Mouse (Mus musculus) liver (tissue): ENCODE measurements at regions not wholly inside any gene's neighbourhood (a gene's known extent, or its start where the extent isn't known, plus 50 kb on each side); places are given as distances from the start of the nearest gene placed in this dataset.
A peak's percentile ranks its signal among the peaks of the same experiment; 100 is the strongest.

Experiments
- DNase-seq: peaks from one replicate; pipeline ENCODE4 v3.0.0-alpha.2; 2020; ENCODE audit warnings: mixed read lengths

DNA sequence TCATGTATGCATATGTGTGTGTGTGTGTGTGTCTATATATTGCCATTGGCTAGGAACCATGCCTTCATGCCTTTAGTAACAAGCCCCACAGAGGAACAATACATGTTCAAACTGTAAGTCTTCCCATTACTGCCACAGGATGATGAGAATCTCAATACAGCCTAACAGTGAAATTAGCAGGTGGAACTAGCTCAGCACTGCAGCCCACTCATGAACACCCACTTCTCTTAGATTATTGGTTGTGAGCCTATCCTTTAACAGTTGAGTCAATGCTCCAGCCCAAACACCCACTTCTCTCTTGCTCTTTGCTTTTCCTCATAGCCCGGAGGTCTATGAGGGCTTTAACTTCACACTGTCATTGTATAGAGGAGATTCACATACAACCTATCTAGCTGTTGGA, 287.5 kb upstream of the Plxna2 start:
- DNase-seq = no peak

DNA sequence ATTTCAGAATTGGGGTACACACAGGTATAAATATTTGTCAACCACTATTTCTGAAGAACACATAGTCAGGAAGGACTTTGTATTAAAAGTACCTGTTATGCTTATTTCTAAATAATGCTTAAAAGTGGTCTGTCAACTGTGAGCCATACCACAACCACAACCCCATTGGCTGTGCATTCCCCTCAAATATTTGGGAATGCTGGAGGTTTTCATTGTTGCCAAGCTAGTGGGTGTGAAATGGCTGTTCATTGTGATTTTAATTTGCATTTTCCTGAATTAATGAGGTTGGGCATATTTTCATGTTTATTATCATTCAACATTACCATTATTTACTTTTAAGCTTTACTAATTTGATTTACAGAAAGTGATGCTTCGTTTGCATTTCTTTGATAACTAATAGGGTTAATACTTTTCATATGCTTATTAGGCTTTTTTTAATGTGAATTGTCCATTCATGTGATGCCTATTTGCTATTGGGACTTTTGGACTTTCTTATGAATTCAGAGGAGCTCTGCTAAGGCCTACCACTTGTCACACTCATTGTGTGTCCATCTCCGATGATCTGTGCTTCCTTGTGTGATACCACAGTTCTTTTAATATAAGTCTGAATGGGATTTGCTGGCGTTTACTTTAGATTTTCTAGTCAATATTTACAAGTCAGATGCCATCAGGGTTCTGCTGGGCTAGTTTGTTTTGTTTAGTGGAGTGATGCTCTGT, 297.5 kb upstream of the Plxna2 start:
- no peak for DNase-seq

GRCm38 (mm10) chr1:194318351-194318750, 299.7 kb upstream of the Plxna2 start:
- DNase-seq = no peak

DNA sequence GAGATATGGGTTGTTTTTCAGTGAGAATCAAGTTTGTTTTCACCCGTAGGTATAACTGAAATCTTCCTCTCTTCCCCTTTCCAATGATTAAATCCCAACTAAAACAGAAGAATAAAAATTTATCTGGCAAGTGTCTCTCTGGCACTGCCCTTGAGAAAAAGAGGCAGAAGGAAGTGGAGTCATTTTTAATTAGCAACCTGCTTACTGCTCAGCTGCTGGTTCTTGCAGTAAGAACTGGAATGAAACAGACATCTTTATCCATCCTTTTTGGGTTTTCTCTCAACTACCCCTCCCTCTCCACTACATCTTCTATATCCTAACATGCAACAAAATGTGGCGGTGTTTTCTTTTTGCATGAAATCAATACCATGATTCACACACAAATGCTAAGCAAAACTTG, 302.4 kb upstream of the Plxna2 start:
- DNase-seq = no peak

DNA sequence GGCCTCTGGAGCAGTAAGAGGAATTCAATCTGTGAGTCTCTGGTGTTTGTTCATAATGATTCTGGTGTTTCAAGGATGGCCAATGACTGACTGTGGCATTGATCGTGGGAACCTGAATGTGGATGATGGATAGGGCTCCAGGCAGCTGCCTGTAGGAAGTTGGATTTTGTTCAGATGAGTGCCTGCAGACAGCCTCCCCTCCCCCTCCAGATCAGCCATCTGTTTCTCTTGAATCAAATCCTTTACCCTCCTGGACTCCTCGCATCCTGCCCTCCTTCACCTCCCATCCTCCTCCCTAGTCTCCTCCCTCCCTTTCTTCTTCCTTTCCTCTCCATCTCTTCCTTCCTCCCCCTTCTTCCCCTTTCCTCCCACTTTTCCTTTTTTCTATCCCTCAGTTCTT, 307.6 kb upstream of the Plxna2 start:
- DNase-seq = peak; percentile 15

DNA sequence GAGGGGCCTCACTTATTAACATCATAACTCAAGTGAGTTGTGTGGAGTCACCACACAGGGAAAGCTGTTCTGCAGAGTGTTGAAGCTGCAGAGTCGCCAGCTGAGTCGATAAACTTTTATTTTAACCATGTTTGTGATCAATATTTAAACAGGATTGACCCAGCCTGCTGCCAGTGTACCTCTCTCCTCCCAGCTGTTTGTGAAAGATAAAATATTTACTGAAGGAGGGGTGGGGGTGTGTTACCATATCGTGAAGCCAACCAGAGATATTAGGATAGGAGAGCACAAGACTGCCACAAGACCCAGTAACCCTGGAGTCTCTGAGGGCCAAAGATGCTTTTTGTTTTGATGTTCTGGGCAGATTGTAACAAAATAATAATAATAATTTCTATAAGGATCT, 309.4 kb upstream of the Plxna2 start:
- DNase-seq = peak; percentile 13

DNA sequence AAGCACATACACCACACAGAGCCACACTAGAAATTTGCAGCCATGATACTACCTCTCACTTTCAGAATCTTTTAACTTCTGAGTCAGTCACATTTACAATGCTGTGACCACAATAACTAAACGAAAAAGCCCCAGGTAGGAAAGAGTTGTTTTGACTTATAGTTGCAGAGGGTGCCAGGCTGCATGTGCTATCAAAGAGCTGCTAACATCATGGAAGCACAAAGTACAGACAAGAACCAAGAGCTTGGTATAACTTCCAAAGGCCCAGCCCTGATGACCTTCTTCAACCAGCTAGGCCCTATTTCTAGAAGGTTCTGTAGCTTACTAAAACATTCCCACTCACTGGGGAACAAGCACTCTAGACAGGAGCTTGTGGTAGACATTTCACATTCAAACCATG, 314.1 kb upstream of the Plxna2 start:
- no peak for DNase-seq

DNA sequence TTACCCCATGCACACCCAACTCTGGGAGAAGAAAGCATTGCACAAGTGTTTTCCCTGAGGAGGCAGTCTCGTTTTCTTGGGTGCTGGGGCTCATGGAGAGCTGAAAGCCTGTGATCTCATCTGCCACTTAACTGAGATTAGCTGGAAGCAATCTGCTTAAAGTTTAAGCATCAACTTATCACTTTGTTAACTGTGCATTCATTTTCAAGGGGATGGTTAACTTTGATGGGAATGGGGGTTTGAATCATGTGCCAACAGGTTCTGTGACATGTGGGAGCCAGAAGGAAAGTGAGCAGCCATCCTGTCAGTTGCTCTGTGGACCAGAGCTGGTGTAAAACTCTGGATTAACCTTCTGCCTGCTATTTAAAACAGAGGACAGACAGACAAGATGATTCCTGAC, 315.2 kb upstream of the Plxna2 start:
- no peak for DNase-seq

DNA sequence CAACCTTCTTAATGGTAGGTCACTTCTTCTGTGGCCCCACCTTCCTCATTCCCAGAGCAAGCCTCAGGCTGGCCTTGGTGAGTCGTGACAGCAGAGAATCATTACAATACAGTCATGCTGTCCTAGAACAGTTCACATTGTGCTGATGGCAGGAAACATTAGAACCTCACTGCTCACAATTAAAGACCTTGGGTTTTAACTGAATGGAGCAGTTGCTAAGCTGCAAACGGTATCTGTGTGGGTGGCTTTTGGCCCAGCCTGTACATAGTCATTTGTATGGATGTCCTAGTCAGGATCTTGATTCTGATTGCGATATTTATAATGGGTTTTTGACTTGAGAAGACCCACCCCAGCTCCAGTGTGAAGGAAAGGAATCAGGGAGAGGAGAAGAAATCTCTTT, 336.1 kb upstream of the Plxna2 start:
- DNase-seq = no peak

- DNase-seq = no peak
Observed at GRCm38 (mm10) chr1:194268028-194268427, 350.0 kb upstream of the Plxna2 start.

DNA sequence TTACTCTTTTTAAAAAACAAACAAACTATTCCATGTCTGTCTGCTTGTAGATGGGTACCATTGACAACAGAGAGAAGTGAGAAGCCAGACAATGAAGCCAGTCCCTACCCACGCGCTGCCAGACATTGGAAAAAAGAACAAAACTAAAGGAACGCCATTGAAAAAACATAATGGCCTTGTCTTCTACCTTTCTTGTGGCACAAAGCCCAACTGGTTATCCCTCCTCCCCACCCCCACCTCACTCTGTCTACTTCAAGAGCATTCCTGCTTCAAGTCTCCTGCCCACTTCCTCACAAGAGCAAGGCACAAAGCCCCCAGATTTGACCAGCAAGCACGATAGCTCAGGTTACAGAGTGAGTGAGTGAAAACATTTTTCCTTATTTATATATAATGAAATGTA, 355.6 kb upstream of the Plxna2 start:
- DNase-seq = no peak

DNA sequence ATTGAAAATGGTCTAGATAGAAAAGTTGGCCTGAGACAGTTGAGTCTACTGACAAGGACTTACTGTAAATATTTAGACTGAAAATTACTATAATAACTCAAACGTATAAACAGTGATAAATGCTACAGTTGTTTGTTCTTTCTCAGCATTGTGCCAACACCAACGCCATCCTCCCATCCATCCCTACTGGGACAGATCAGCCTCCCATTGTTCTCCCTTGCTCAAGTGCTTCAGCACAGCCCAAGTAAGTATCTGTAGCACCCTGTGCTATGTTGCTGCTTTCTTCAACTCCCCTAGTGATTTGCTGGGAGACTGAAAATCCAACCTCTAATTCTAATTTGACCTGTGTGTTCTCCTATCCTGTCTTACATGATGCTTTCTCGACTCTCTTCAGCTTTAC, 358.1 kb upstream of the Plxna2 start:
- no peak for DNase-seq

- no peak for DNase-seq
Observed at GRCm38 (mm10) chr1:194244776-194245366, 373.1 kb upstream of the Plxna2 start.

DNA sequence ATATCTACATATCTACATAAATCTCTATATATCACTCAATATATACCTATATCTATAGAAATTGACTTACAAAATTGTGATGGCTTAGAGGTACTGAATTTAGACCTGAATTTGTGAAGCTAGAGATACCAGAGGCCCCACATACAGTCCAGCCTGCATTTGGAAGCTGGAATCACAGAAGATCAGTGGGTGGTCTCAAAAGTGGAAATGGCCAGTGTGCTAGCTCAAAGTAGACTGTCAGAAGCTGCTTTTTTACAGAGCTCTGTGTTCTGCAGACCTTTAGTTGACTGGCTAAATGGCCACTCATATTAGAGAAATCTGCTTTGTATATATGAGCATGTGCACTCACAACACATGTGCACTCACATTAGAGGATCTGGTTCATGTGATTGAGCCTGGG, 376.9 kb upstream of the Plxna2 start:
- DNase-seq = no peak

DNA sequence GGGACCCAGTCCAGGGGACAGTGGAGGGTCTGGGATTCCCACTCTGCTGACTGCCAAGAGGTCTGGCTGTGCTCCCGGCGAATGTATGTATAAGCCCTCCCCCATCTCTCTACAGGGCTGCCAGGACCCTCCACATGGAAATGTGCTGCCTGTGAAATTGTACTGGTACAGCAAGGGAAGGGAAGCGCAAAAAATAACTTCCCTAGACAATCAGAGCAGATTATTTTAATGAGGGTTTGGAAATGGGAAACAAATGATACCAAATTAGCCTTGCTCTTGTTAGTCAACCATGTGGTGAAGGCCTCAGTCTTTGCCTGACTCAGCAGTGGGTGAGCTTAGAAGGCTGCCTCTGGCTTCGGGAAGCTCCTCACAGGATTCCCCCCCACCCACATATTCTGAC, 386.8 kb upstream of the Plxna2 start:
- DNase-seq = peak; percentile 10

DNA sequence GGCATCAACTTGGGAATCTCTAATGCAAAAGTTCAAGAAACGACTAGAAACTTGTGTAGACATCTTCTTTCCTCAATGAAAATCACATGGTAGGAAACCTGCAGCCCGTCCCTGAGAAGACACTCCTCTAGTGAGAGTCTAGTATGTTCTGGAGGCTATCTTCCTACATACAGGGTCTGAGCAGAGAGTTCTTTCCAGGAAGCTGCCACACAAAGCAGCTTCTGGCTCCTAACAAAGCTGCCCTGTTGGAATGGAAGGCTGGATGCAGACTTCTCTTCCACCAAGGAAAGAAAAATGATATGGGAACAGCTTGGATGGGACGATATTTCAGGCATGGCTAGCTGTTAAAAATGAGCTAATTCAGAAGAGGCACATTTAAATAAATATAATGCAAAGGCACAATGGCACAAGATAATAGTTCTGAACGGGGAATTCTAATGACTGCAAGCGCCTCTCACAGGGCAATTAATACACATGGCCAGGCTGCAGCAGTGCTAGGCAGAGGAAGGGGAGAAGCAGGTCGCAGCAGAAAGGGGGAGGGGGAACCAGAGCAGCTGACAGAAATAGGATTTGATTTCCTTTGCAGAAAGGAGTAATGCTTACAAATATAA, 391.4 kb upstream of the Plxna2 start:
- DNase-seq = no peak

GRCm38 (mm10) chr1:194225786-194226185, 392.2 kb upstream of the Plxna2 start:
- no peak for DNase-seq

DNA sequence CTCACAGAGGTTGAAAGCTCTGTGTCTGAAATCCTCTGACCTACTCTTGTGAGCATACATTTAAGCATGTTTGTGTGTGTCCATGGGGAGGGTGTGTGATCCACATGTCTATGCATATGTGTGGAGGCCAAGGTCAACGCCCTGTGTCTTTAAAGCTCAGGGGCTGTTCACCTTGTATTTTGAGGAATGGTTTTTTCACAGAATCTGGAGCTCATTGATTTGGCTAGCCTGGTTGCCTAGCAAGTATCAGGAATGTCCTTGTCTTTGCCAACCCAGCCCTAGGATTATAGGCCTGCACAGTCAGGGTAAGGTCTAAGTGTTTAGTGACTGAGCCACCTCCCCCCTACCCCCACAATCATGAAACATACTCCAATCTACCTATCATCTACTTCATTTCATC, 394.0 kb upstream of the Plxna2 start:
- DNase-seq = no peak

- DNase-seq = no peak
Observed at GRCm38 (mm10) chr1:194223610-194224009, 394.4 kb upstream of the Plxna2 start.

- DNase-seq = peak; percentile 60
Observed at GRCm38 (mm10) chr1:194223015-194223414, 395.0 kb upstream of the Plxna2 start.

DNA sequence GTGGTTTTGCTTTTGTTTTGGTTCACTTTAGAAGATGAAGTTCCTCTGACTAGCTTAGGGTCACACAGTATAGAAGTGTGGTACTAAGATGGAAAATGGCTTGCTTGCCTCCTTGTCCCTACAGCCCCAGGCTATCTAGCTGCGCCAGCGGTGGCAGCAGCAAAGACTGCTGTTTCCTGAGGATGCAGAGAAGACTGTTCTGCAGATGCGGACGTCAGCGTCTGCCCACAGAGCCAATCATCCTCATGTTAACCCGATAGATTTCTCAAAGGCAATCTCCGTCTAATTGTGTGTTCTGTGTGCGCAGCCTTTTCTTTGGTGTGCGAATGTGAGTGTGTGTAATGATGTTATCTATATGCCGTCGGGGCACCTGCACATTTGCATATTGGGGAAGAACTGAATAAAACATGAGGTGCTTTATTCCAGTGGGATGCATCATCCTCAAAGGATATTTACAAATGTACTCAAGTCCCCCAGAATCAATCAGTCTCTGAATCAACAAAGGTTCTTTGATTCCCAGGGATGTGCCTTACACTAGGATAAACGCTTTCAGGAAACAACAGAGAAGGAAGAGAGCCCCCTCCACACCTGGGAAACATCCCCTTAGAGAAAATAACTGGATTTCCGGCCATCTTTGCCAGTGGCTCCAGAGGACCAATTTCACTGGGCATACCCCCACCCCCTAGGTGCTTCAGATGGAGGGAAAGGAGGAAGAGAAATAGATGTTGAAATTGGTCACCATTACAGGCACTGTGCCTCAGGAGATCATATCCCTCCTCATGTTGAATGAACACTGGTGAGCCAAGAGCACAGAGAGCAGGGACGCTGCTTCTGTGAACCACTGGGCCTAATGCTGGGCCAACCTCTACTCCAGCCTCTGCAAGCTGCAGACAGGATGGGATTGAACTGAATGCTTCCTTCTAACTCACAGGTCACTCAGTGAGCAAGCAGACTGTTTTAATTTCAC, 409.7 kb upstream of the Plxna2 start:
- no peak for DNase-seq

GRCm38 (mm10) chr1:194197516-194197915, 420.5 kb upstream of the Plxna2 start:
- no peak for DNase-seq

DNA sequence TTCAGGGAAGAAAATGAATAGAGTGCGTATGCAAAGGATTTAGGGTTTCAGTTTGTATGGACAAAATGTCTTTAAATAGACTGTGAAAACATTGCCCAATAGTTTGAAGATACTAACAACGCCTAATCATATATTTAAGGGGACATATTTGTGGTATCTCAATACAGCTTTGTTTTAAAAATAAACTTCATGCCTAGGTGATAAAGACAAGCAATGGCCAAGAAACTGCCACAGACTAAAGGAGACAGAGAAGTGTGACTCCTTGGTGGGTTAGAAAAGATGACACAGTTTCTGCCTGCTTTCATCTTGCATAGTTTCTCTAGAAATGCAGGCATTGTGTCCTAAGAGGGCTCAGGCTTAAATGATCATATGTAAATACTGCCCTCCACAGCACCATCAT, 435.7 kb upstream of the Plxna2 start:
- DNase-seq = no peak
